Mouse (Mus musculus): ENCODE results near the gene Gm39653. TPM values are rescaled to one million over a fixed set of nuclear protein-coding genes. Genes with fewer than 3 reads are reported as not detected.

The Gm39653 gene
- total RNA-seq, 2 experiments from 2014 or later = not detected

DNA sequence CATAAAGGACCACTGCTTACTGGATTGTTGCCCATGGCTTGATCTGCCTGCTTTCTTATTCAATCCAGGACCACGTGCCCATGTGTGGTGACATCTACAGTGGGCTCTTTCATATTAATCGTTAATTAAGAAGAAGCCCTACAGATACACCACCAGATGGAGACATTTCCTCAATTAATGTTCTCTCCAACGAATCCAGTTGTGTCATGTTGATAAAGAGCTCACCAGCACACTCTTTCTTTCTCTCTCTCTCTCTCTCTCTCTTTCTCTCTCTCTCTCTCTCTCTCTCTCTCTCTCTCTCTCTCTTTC, 53.0 kb downstream of the Gm39653 start:
- intact Hi-C loops (cut with DNase I) = loop anchor here (1.0 to 5.0 kb wide), 3 partner anchors 283 to 1043 kb away; no protein-coding TSS in a partner anchor
- DNase-seq = no peak

Other genes starting within 250 kb of the Gm39653 start
- 1 to 10 TPM; 2.2 to 2.4 TPM for gene Adam23, start 170.1 kb upstream of the Gm39653 start, total RNA-seq (2021)
- not detected for gene Dytn, start 71.0 kb downstream of the Gm39653 start, total RNA-seq (2021)
- not detected for gene Mdh1b, start 114.3 kb downstream of the Gm39653 start, total RNA-seq (2021)
- gene Fastkd2, start 114.6 kb downstream of the Gm39653 start, total RNA-seq (2021) = 10 to 100 TPM; 25.6 to 30.0 TPM
- not detected for gene 4933402D24Rik, start 153.3 kb downstream of the Gm39653 start, total RNA-seq (2021)

Data from heart, postnatal 36 days (tissue).